Mouse (Mus musculus): ENCODE results near the gene Ccdc42.

Ccdc42 gene

GRCm38 (mm10) chr11:68644781-68645180, 58.0 kb downstream of the Ccdc42 start:
- in situ Hi-C loops (cut with MboI, MseI), result no loop called here

All from T-helper 1 cell (primary cell).